Mouse (Mus musculus) B cell, adult 2 months (primary cell): ENCODE data around the gene Tsc22d1.
A peak's percentile ranks its signal among the peaks of the same experiment; 100 is the strongest.

ENCODE experiments used
- DNase-seq, 2 experiments: peaks; one replicate each; pipeline ENCODE4 v3.0.0; 2022

Tsc22d1 gene

GRCm38 (mm10) chr14:76414862-76415780 lies at the start of gene Tsc22d1:
Gene Tsc22d1 (plus strand): TSS chr14:76414961.
- DNase-seq = peak; percentile 34 to 45

GRCm38 (mm10) chr14:76373638-76374037 lies 41.1 kb upstream of the Tsc22d1 start:
- DNase-seq = no peak

- DNase-seq = no peak
Observed at GRCm38 (mm10) chr14:76374601-76375000, 40.2 kb upstream of the Tsc22d1 start.

- DNase-seq = no peak
Observed at GRCm38 (mm10) chr14:76376561-76376960, 38.2 kb upstream of the Tsc22d1 start.

GRCm38 (mm10) chr14:76379411-76379810 lies 35.4 kb upstream of the Tsc22d1 start:
- DNase-seq = no peak

- DNase-seq = no peak
Observed at GRCm38 (mm10) chr14:76388025-76388424, 26.7 kb upstream of the Tsc22d1 start.

- DNase-seq = no peak
Observed at GRCm38 (mm10) chr14:76398251-76398650, 16.5 kb upstream of the Tsc22d1 start.

GRCm38 (mm10) chr14:76402574-76402973 lies 12.2 kb upstream of the Tsc22d1 start:
- DNase-seq = no peak

- DNase-seq = no peak
Observed at GRCm38 (mm10) chr14:76409111-76409510, 5.7 kb upstream of the Tsc22d1 start.

- DNase-seq = no peak
Observed at GRCm38 (mm10) chr14:76413773-76414121, 1.0 kb upstream of the Tsc22d1 start.

GRCm38 (mm10) chr14:76414122-76414861 lies 469 bp upstream of the Tsc22d1 start:
- DNase-seq = peak; percentile 78 to 81

GRCm38 (mm10) chr14:76415781-76416301 lies 1.1 kb downstream of the Tsc22d1 start:
- DNase-seq = peak; percentile 16 to 27

- DNase-seq = no peak
Observed at GRCm38 (mm10) chr14:76416366-76417040, 1.7 kb downstream of the Tsc22d1 start.

GRCm38 (mm10) chr14:76417346-76417745 lies 2.6 kb downstream of the Tsc22d1 start:
- DNase-seq = no peak

GRCm38 (mm10) chr14:76420726-76421125 lies 6.0 kb downstream of the Tsc22d1 start:
- no peak for DNase-seq

GRCm38 (mm10) chr14:76421162-76421561 lies 6.4 kb downstream of the Tsc22d1 start:
- no peak for DNase-seq

GRCm38 (mm10) chr14:76425422-76425821 lies 10.7 kb downstream of the Tsc22d1 start:
- DNase-seq = no peak

GRCm38 (mm10) chr14:76425986-76426530 lies 11.3 kb downstream of the Tsc22d1 start:
- DNase-seq = no peak

GRCm38 (mm10) chr14:76428855-76429254 lies 14.1 kb downstream of the Tsc22d1 start:
- DNase-seq = no peak

GRCm38 (mm10) chr14:76431918-76432317 lies 17.2 kb downstream of the Tsc22d1 start:
- no peak for DNase-seq

GRCm38 (mm10) chr14:76432369-76432768 lies 17.6 kb downstream of the Tsc22d1 start:
- DNase-seq = no peak

- DNase-seq = no peak
Observed at GRCm38 (mm10) chr14:76432816-76433215, 18.1 kb downstream of the Tsc22d1 start.

GRCm38 (mm10) chr14:76442160-76442559 lies 27.4 kb downstream of the Tsc22d1 start:
- no peak for DNase-seq
